Mouse (Mus musculus): ENCODE data around the gene Prkag1.

Prkag1 gene

DNA sequence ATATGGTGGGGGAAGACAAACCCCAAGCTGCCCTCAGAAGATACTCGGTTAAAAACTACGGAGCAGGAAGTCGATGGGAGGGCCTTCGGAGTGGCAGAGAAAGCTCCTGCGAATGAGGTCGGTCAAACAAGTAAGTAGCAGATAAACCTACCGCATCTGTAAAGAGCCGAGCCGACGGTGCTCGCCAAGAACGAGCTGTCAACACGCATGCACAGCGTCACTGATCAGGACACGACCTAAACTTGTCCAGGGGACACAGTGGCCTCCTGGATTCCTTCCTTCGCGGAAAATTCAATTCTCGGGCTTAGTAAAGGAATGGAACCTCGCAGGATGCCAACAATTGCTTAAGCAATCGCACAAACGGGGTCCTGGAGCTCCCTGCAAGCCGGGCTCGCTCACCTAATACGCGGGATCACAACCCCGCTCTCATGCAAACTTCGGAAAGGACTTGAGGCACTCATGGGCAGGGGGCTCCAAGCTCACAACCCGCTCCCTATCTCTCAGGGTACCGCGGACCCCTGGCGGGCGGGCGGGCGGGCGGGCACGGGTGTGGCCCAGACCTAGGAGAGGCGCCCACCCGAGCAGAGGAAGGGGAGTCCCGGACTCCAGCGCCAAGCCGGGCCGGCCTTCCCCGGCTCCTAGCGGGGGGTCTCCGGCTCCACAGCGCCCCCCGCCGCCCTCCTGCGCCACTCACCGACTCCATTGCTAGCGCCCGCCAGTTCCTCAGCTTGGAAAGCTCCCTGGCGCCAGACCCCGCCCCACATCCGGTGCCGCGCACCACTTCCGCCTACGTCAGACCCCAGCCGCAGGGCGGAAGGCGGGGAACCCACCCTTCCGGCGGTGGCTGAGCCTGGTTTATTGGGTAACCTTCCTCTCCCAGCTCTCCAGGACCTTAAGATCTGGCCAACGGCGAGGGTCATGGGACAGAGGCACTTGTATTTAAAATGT lies at the start of gene Prkag1:
Gene Prkag1, minus strand, starts transcription at position 786 of the 948 bp plus-strand sequence.
- DNase-seq (ENCODE audit: low read depth, low spot score), result peak; percentile 90

DNA sequence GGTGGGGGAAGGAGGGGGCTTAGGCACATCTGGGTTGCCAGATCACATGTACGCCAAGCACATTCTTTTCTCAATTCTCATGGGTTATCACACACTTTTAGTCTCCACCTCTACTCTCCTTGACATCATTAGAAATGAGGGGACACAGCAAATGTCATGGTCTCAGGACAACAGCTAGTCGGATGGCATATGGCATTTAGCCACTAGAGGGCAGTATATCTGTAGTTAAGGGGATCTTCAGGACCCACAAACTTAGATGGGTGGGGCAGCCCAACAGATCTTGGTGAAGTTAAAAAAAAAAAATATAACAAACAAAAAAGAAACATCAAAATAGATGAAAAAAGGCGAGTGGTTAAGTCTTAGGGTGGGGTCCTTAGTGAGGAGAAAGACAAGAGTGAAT lies 46.0 kb upstream of the Prkag1 start:
- DNase-seq (ENCODE audit: low read depth, low spot score), result no peak

DNA sequence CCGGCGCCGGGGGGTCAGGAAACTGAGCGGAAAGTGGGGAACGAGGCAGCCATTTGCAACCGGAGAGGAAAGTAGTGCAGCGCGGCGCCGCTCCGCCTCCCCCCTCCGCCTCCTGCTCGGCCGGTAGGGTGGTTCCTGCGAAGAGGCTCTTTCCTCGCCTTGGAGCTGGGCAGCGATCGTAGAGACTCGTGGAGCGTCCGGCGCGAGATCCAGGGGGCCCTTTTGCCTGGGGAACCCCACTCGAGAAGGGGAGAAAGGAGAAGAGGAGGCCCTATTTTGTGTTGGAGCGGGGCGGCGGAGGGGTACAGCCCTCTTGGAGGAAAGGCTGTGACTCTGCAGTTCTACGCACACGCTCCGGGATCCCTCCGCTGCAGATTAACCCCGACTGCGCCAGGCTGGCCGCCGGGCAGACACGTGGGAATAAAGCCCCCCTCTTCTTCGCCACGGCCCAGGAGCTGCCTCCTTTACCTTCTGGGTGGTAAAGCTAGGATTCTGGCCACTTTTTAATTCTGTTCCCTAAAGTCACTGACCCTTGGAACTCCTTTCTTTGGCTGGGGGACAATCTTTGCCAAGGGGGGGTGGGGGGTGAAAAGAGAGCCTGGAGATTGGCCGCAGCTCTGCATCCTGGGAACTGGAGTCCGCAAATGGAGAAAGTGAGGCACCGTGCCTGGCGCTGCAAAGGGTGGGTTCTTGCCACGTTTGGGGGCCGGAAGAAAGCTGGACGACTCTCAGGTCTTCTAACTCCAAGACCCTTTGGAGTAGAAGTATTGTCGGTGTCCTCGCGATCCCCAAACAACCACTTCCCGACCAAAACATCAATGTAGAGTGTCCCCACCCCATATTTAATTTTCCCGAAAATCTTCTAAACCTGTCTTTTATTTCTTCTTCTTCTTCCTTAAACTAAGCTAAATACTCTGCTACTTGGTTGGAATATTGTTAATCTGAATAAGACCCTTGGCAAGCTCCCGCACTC lies 40.9 kb upstream of the Prkag1 start:
- DNase-seq (ENCODE audit: low read depth, low spot score), result peak; percentile 92

DNA sequence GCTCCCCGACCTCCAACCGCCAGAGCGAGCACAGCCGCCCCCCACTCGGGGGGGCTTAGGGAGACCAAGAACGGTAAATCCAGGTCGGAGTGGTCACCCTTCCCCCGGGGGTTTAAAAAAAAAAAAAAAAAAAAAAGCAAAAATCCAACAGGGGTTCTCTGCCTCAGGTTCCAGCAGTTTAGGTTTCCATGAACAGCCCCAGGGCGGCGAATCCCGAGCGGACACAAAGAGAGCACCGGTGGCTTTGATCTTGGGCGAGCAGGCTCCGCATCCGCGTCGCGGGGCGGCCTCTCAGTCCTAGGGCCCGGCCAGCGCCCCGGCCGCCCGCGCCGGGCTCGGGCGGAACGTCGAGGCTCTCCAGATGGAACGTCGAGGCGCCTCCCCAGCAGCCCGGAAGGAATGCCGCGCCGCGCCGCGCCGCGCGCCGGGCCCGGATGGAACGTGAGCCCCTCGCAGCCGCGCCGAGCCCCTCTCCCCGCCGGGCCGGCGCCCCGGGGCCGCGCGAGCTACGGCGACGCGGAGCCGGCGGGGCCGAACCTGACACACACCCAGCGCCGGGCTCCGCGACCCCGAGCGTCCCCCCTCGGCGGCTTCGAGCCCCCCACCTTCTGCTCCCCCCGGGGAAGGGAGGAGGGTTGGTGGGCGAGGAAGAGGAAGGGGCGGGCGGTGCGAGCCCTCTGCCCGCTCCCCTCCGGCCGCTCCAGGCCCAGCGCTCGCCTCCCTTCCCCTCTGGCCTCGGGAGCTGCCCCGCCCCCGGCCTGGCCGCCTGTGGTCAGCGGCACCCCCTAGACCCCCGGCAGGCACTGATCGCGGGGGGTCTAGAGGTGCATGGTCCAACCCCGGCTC lies 40.0 kb upstream of the Prkag1 start, which contains the start of gene Kmt2d:
Gene Kmt2d, minus strand, starts transcription at position 135 of the 846 bp plus-strand sequence.
- no peak for DNase-seq (ENCODE audit: low read depth, low spot score)

DNA sequence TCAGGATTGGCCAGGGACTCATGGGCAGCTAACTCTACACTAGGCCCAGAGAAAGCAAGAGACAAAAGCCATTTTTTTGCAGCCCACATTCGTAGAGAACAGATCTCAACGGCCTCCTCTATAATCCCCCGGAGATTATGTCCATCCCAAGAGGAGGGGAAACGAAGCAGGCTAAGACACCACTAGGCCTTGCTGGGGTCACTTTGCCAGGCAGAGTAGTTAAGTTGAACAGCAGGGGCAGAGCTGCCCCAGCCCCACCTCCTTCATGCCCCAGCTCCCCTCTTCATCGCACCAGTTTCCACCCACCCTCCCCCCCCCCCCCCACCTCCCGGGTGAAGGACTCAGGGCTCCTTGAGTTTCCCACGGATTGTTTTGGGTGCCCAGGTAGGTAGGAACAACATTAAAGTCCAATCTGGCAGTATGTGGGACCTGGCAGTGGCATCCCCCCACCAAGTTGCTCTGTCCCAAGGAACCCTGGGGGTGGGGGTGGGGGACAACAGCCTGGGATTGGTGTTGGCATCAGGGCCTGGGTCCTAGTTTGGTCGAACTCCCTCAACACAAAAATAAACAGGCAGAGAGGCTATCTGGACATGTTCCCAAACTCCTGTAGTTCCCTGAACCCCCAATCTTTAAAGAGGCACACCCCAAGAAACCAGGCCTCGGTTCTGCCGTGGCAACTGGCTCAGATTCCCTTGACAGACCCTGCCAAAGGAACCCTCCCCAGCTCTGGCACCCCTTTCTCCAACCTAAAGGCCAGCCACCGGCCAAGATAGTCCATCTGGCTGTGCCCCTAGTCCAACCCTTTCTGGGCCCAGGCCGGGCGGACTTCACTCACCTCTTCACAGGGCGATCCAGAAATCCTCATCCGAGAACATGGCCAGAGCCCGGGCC lies 39.1 kb upstream of the Prkag1 start:
- DNase-seq (ENCODE audit: low read depth, low spot score), result no peak

DNA sequence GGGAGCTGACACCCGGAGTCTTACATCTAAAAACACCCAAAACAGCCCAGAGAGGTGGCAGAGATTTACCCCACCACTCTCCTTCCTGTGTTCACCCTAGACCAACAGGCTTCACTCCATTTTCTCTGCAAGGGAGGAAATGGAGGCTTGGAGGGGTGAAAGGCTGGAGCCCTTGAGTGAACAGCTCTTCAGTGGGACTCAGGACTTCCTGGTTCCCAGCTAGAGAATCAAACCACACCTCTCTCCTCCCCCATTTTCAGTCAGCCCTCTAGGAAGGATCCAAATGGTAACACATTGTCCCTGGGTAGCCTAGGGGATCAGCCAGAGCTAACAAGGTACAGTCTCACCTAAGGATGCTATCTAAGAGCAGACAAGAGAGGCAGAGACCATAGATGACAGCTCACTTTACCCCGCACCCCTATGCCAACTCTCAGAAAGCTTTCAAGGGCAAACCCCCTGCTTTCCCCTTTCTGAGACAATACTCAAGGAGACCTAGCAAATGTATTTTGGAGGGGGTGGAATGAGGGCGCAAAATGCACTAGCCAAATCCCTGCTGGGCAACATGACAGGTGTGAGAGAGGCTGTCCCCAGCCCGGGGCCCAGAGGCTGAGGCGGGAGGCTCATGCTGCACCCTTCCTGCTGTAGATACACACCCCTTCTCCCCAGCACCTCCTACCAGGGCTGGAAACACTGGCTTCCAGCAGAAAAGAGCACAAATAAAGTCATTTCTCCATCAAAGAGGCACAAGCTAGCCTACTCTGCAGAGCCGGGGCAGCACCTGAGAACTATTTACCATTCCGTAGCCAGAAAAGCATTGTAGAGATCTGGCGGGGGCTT lies 38.2 kb upstream of the Prkag1 start:
- no peak for DNase-seq (ENCODE audit: low read depth, low spot score)

DNA sequence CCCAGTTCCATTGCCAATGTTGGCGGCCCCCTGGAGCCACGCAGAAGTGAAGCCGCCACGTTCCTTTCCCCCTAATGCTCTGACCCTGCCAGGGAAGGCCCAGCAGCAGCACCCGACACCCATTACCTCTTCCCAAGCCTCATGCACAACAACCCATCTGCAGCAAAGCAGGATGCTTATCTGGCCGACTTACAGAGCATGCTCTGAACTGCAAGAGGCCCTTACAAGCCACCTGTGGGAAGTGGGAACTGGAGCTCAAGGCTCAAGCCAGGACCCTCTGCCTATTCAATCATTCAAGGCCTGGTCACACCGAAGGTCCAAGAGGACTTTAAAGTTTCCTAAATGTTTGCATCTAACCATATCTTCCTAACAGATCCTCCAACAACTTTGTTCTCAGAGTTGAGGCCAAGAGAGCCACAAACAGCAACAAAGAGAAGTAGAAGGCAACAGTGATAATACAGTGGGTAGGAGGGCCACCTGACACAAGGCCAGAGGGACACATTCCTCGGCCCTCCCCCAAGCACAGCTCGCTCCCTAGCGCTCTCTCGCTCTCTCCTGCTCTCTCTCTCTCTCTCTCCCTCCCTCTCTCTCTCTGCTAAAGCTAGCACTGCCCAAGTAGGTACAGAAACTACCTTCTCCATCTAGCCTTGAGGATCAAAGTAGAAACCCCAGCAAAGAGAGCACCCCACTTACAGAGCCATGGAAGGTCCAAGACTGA lies 37.2 kb upstream of the Prkag1 start:
- DNase-seq (ENCODE audit: low read depth, low spot score), result no peak

DNA sequence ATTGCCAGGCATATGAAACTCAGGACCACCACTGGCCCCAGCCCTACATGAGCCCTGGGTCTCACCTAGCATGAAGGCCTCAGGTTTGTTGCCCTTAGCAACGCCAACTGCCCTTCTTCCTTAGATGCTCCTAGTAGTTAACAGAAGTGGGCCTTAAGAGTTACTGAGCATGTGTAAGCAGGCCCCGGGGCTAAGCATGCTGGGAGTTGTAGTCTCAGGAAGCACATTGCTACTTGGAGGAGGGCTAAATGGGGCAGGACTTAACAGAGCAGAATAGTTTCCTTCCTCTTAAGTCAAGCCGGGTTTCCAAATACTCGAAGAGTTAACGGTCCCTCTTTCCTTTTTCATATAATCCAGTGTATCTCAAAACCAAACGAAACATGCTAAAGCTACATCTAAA lies 36.0 kb upstream of the Prkag1 start:
- DNase-seq (ENCODE audit: low read depth, low spot score), result no peak

DNA sequence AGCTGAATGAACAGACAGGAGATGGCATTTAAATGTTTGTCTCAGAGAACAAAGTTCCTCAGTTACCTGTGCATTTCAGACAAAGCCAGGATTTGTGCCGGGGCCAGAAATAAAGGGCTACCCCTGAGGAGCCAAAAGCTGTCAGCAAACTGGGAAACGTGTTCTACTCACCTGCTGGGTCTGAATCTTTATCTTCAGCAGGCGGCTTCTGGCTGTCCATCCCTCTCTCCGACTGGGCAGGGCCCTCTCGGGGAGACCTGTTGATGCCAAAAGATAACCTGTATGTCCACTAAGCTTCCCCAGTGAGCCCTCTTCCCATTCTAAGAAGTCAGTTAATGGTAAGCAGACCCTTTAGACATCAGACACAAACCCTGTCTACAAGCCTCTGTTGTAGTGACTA lies 35.2 kb upstream of the Prkag1 start:
- no peak for DNase-seq (ENCODE audit: low read depth, low spot score)

DNA sequence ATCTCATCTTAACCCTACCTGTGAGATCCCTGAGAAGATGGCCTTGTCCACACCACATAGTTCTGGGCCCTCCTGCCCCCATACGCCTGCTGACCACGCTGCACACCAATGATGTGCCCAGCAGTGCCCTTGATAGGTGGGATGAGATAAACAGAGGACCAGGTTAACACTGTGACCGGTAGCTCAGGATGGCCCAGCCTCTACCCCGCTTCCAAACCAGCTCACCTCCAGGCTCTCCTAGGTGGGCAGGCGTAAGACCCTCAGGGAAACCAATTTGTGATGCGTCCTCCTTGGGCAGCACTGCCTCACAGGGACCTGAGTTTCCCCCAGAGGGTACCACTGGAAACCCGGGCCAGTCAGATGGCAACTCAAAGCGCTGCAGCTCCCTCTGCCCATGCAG lies 34.5 kb upstream of the Prkag1 start:
- DNase-seq (ENCODE audit: low read depth, low spot score), result no peak

DNA sequence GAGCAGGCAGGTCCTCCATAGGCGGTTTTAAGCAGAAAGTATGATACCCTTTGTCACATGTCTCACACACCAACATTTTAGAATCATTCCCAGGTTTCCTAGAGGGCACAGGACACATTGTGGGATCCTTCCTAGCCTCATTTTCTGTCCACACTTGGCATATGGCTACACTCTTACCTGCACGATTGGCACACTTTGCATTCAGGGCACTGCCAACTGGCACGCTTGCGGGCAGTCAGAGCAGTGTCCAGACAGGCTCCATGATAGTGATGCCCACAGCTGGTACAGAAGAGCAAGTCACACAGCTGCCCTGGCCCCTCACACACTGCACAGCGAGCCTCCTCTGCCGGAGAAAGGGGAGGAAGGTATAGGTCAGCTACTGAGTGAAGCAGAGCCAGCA lies 33.6 kb upstream of the Prkag1 start:
- no peak for DNase-seq (ENCODE audit: low read depth, low spot score)

DNA sequence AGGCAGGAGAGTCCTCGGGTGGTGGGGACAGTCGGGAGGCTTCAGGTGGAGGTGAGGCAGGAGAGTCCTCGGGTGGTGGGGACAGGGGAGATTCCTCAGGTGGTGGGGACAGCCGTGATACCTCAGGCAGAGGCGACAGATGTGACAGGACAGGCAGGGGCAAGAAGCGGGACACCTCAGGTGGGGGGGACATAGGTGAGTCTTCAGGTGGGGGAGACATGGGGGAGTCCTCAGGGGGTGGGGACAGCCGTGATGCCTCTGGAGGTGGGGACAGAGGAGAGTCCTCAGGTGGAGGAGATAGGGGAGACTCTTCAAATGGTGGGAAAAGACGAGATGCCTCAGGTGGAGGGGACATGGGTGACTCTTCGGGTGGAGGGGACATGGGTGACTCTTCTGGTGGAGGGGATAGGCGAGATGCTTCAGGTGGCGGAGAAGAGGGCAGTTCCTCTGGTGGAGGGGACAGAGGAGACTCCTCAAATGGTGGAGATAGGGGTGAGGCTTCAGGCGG lies 32.2 kb upstream of the Prkag1 start:
- no peak for DNase-seq (ENCODE audit: low read depth, low spot score)

DNA sequence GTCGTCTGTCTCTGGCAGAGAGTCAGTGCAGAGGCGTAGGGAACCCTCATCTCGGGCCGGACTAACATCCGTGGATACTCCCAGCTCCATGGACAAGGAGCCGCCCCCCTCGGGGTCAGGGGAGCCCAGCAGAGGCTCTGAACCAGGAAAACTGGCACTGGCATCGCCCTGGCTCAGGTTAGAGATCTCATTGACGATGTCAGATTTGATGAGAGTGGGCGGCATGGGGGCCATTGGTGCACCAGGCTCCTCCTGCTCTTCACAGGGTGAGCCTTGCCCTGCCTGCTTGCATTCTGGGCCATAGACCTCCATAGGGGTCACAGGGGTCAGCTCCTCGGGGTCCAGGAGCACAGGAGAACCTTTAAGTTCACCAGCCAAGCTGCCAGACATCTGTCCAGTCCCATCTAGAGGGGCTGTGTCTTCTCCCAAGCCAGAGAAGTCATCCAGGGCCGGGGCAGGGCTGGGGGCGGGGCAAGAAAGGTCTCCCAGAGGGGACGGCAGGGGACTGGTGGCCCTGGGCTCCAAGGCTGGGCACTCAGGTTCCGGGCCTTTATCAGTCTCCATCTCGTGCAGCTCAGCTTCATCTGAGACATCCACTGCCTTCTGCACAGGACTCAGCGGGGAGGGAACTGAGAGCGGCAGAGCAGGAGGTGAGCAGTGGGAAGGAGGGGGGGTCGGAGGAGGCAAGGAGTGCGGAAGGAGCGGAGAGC lies 30.5 kb upstream of the Prkag1 start:
- no peak for DNase-seq (ENCODE audit: low read depth, low spot score)

DNA sequence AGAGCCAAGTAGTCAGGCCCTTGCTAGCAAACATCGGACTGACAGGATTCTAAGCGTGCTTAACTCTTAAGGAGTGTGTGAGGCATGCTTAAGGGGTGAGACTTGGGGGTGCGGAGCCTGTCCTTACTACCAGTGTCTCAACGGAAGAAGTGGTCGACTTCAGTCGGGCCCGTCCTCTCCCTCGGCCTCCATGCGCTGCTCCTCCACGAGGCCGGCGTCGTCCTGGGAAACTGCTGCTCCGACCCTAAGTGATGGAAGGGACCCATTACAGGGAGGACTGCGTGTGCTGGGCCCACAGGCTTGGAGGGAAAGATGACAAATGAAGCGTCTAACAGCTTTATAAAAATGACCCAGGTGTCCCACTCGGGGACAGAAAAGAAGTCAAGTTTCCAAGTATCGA lies 29.6 kb upstream of the Prkag1 start:
- no peak for DNase-seq (ENCODE audit: low read depth, low spot score)

DNA sequence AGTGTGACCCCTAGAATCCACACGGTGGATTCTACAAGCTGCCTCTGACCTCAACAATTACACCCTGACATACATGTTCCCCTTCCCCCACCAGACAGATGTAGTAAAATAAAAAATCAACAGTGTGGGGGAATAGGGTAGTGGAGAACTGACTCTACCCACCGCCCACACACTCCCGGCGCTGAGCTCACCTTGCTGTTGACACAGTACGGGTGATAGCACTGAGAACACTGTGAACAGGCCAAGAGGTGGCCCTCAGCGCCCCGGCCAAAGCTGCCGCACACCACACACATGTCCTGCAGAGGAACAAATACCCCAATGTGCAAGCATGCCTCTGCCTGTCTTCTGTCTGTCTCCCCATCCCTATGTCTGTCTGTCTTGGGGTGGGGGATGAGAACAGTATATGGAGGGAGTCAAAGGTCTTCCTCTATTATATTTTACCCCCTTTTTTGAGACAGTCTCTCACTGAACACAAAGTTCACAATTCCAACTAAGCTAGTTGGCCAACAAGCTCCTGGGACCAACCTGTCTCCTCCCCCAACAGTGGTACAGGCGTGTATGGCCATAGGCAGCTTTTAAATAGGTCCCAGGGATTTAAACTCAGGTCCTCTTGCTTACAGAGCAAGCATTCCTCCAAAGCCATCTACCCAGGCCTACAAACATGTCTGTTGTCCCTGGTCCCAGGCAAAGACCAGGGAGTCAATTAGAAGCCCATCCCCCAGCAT lies 28.2 kb upstream of the Prkag1 start:
- DNase-seq (ENCODE audit: low read depth, low spot score), result no peak

DNA sequence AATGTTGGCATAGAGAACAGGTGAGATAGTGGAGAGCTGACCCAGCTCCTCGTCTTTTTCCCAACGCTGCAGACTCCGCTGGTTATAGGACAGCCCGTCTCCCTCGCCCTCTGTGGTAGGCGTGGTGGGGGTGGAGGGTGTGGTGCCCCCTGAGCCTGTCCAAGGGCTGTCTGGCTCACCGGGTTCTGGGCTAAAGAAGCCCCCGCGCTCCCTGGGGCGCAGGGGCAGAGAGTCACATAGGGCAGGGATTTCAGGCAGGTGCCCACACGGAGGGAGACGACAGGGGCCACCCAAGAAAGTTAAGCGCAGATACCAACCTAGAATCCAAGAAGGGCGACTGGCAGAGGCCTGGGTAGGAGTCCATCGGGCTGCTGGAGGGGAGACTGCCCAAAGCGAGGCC lies 22.9 kb upstream of the Prkag1 start:
- DNase-seq (ENCODE audit: low read depth, low spot score), result no peak
